ENCODE assay signal across 15 mouse cellular contexts in the genomic region with DNA sequence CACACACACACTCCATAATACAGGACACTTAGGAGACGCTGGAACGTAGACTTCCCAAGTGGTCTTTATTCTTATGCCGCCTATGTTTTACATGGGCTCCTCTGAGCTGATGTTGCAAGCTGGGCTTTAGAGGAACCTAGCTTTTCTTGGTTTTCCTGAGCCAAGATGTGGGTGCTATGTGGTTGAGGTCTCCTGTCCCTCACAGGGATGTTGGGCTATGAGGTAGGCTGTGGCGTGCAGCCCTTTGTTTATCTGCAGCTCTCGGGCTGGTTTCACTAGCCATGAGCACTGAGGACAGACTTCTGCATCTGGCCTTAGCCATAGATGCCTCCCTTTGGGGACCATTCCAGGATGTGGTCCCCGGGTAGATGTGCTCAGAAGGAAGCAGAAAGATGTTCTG.
"Had no signal": no experiment of that assay in that cellular context is flagged by ENCODE, and none has a peak within 500 bp of the region (broad histone marks: within the 10 kb centered on the region; RNA-seq: fewer than 3 reads in every experiment).

No protein-coding gene starts in this region.

- H3K4me3 ChIP-seq: liver, embryonic 13.5 days; megakaryocyte, embryonic 14.5 days; midbrain, embryonic 10.5 days; midbrain, embryonic 13.5 days; myocyte; neural tube, embryonic 13.5 days had no signal

- ATAC-seq: midbrain, embryonic 13.5 days; midbrain, embryonic 16.5 days had no signal

- DNase-seq: kidney, adult 2 months; kidney, postnatal 25 days; liver, embryonic 13.5 days; lung, adult 2 months; lung, postnatal 14 days; lung, postnatal 4 days; thymus, adult 18-20 months; thymus, postnatal 36 days had no signal

- H3K27ac ChIP-seq: kidney, postnatal 0 days; liver, embryonic 13.5 days; midbrain, embryonic 10.5 days; midbrain, embryonic 13.5 days; neural tube, embryonic 13.5 days had no signal
